Mouse (Mus musculus) ovary, postnatal 10 days (tissue): Measurements from ENCODE around the gene Tmem255a.

Experiments used
- DNase-seq: peaks from one replicate; pipeline ENCODE4 v3.0.0; 2022; ENCODE audit warnings: low spot score

The Tmem255a gene

GRCm38 (mm10) chrX:38166064-38166463, 86.2 kb downstream of the Tmem255a start:
- no peak for DNase-seq

DNA sequence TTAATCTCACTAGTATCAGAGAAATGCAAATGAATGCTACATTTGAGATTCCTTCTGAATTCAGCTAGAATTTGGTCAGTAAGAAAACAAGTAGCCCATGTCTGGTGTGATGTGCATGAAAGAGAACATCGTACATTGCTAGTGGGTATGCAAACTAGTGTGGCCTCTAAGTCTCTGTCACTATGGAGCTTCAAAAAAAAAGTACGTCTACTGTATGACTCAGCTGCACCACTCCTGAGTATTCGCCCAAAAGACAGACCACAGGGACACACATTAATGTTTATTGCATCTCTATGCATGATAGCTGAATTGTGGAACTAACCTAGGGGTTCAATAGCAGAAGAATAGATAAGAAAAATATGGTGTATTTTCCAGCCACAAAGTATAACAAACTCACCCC, 86.9 kb downstream of the Tmem255a start:
- DNase-seq: no peak

- no peak for DNase-seq
Observed at GRCm38 (mm10) chrX:38159097-38159496, 93.1 kb downstream of the Tmem255a start.
